Mouse (Mus musculus): Measurements from ENCODE around the gene Olfr402.

DNA sequence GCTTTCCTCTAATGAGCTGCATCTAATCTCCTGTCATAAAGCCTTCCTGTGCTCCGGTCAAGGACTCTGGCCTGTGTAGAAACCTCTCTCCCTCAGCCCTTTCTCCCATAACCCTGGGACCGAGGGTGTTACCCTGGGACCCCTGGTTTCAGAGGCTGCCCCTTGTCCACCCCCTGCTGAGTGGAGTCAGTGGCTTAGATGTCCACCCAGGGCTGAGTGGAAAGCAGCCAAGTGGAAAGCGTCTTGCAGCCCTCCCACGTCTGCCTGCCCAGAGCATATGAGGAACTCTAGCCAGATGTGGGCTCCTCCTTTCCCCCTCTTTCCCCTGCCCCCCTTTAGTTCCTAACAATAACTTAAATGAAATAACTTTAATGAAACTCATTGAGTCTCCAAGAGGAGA, 29.8 kb downstream of the Olfr402 start:
- no peak for TF ChIP-seq E2F4 (IDR thresholded peaks at IDR 0.05; ENCODE audit: borderline replicate concordance, low read depth, low read length)
- TF ChIP-seq TAL1 (IDR thresholded peaks at IDR 0.05; ENCODE audit: low read length): no peak
- TF ChIP-seq CTCF (IDR thresholded peaks at IDR 0.05 in 2 of 3, conservative IDR thresholded peaks at IDR 0.05 in 1 of 3; ENCODE audit: control insufficient read depth in 1 of 3, insufficient read depth in 1 of 3, low read depth in 2 of 3, low read length in 3 of 3, poor library complexity in 1 of 3, severe bottlenecking in 1 of 3): no peak
- TF ChIP-seq ZNF384 (IDR thresholded peaks at IDR 0.05; ENCODE audit: low read depth, low read length): no peak
- no peak for TF ChIP-seq POLR2A (IDR thresholded peaks at IDR 0.05; ENCODE audit: control insufficient read depth in 1 of 2, insufficient read depth in 1 of 2, low read depth in 1 of 2, low read length in 2 of 2, poor library complexity in 1 of 2)
- TF ChIP-seq HCFC1 (IDR thresholded peaks at IDR 0.05; ENCODE audit: low read depth, low read length): no peak
- no peak for TF ChIP-seq GATA1 (IDR thresholded peaks at IDR 0.05; ENCODE audit: low read depth, low read length)
- no peak for TF ChIP-seq NRF1 (IDR thresholded peaks at IDR 0.05; ENCODE audit: insufficient read depth, low read depth, low read length, poor library complexity, severe bottlenecking)
- no peak for TF ChIP-seq EP300 (IDR thresholded peaks at IDR 0.05; ENCODE audit: low read depth in 1 of 2, low read length in 2 of 2)
- no peak for TF ChIP-seq BHLHE40 (IDR thresholded peaks at IDR 0.05; ENCODE audit: borderline replicate concordance, low read depth, low read length)
- no peak for TF ChIP-seq RCOR1 (IDR thresholded peaks at IDR 0.05; ENCODE audit: low read depth, low read length)
- TF ChIP-seq SIN3A (IDR thresholded peaks at IDR 0.05; ENCODE audit: low read length): no peak
- TF ChIP-seq MAX (IDR thresholded peaks at IDR 0.05; ENCODE audit: low read length): no peak
